Mouse (Mus musculus) megakaryocyte, embryonic 14.5 days (primary cell): ENCODE measurements around the gene Ccdc124. TPM values are rescaled to one million over a fixed set of nuclear protein-coding genes. Genes with fewer than 3 reads are reported as not detected.

Experiments used
- H3K27me3 ChIP-seq: replicated peaks from 2 replicates; pipeline ENCODE3; 2012; ENCODE audit warnings: inconsistent platforms
- H3K36me3 ChIP-seq: replicated peaks from 2 replicates; pipeline ENCODE3; 2012; ENCODE audit warnings: low read length, inconsistent platforms, mixed read lengths
- H3K4me1 ChIP-seq: 2 replicates; pipeline ENCODE4 v1.6.1; 2012; ENCODE audit warnings: inconsistent platforms
- H3K4me3 ChIP-seq: replicated peaks from 2 replicates; pipeline ENCODE3; 2012; ENCODE audit warnings: moderate library complexity, mild to moderate bottlenecking, inconsistent platforms
- H3K9me3 ChIP-seq: 2 replicates; pipeline ENCODE4 v1.6.1; 2012; ENCODE audit warnings: inconsistent platforms
- FLI1 ChIP-seq: IDR thresholded peaks from 2 replicates; pipeline ENCODE4 v1.6.1; 2012; ENCODE audit warnings: low read length, inconsistent platforms, mixed read lengths
- GATA1 ChIP-seq: IDR thresholded peaks from 3 replicates; pipeline ENCODE4 v1.6.1; 2012; ENCODE audit warnings: mixed read lengths, low read length, inconsistent platforms, borderline replicate concordance
- polyA plus RNA-seq: library from polyadenylated mRNA; stranded (reverse); fragments of >175 nt; gene quantifications from 2 replicates; pipeline ENCODE4 v1.2.3, GENCODE M21; 2012; ENCODE audit warnings: low replicate concordance; ENCODE audit not compliant: insufficient read depth

Ccdc124 gene
- polyA plus RNA-seq, result 92.6 and 282 TPM in 2 replicates

DNA sequence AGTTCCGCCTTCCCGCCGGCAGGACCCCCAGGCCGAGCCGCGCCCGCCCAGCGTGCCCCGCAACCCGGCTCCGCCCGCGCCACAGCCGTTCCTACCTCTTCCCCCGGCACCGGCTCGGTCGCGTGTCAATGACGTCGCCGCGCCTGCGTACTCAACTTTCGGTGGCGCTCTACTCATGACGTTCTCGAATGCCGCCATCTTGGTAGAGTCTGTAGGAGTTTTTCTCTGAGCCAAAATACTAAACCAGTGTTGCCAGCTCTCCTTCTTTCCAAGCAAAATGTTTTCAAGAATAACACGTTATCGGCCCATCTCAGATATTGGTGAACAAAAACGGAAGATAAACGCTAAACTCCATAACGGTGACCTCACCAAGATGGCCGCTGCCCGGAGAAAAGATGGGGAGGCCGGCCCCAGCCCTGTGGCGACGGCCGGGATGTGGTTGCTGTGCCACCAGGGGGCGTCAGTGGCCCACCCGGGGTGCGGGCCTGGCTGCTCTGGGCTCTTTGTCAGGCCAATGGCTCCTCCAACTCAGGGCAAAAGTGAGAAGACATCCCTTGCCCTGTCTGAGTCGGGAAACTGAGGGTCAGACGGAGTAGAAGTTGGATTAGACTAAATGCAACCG, at the start of gene Ccdc124:
Ccdc124 (minus strand) TSS at position 572 of the 622 bp plus-strand sequence.
- TF ChIP-seq GATA1, result no peak
- no peak for TF ChIP-seq FLI1
- Histone ChIP-seq H3K27me3 (peaks cover 7% of the 10 kb centered on the region), H3K9me3 (no peaks in the 10 kb centered on the region), H3K36me3 (peaks cover 24% of the 10 kb centered on the region), H3K4me3 (peak within 1 kb of the TSS; percentile 96), H3K4me1 (peaks cover 50% of the 10 kb centered on the region)

DNA sequence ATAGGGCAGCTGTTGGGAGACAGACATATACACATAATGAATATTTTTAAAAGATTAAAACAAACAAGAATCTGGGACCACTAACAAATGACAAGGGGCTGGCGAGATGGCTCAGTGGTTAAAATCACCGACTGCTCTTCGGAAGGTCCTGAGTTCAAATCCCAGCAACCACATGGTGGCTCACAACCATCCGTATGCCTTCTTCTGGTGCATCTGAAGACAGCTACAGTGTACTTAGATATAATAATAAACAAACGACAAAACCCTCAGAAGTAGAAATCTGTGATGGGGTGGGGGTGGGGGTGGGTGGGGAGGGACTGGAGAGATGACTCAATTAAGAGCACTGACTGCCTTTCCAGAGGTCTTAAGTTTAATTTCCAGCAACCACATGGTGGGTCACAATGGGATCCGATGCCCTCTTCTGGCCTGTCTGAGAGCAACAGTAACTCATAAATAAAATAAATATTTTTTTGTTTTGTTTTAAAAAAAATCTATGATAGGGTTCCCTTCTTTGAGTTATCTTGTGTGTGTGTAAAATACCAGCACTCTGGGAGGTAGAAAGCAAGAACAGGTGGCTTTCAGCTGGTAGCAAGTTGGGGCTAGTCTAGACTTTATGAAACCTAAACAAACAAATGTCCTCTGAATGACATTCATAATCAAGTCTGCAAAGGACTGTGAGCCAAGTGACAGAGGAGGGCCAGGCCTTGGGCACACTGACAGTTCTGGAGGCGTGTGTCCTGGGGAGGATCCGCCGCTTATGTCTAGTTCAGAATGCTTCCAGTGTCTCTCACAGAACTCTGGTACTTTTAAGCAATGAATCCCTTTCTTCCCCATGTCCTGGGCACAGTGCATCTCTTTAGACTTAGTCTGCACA, 46.6 kb upstream of the Ccdc124 start:
- no peak for TF ChIP-seq FLI1
- no peak for TF ChIP-seq GATA1

GRCm38 (mm10) chr8:70914704-70915103, 41.0 kb upstream of the Ccdc124 start:
- H3K27me3 ChIP-seq, result no peaks in the 10 kb centered on the region
- H3K36me3 ChIP-seq, result peaks cover 90% of the 10 kb centered on the region
- TF ChIP-seq GATA1, result no peak
- TF ChIP-seq FLI1, result no peak
- H3K4me3 ChIP-seq, result no peak overlapping the region
- no peaks in the 10 kb centered on the region for H3K9me3 ChIP-seq
- peaks cover 43% of the 10 kb centered on the region for H3K4me1 ChIP-seq

More for the DNA sequence above, 46.6 kb upstream of the Ccdc124 start:
- H3K9me3 ChIP-seq, result no peaks in the 10 kb centered on the region
- peaks cover 10% of the 10 kb centered on the region; the same call in 1 of the 2 replicates for H3K4me1 ChIP-seq
- H3K27me3 ChIP-seq, result peaks cover 2% of the 10 kb centered on the region
- peaks cover 54% of the 10 kb centered on the region for H3K36me3 ChIP-seq
- no peak overlapping the region for H3K4me3 ChIP-seq

GRCm38 (mm10) chr8:70913523-70913922, 39.8 kb upstream of the Ccdc124 start:
- Histone ChIP-seq H3K36me3 (peaks cover 86% of the 10 kb centered on the region), H3K9me3 (no peaks in the 10 kb centered on the region), H3K4me3 (no peak overlapping the region), H3K4me1 (peaks cover 47% of the 10 kb centered on the region), H3K27me3 (no peaks in the 10 kb centered on the region)
- no peak for TF ChIP-seq GATA1
- no peak for TF ChIP-seq FLI1

- no peak overlapping the region for H3K4me3 ChIP-seq
- peaks cover 81% of the 10 kb centered on the region for H3K36me3 ChIP-seq
- H3K9me3 ChIP-seq, result no peaks in the 10 kb centered on the region
- no peak for TF ChIP-seq FLI1
- no peak for TF ChIP-seq GATA1
- H3K27me3 ChIP-seq, result no peaks in the 10 kb centered on the region
- peaks cover 47% of the 10 kb centered on the region for H3K4me1 ChIP-seq
Observed at GRCm38 (mm10) chr8:70912955-70913354, 39.2 kb upstream of the Ccdc124 start.

DNA sequence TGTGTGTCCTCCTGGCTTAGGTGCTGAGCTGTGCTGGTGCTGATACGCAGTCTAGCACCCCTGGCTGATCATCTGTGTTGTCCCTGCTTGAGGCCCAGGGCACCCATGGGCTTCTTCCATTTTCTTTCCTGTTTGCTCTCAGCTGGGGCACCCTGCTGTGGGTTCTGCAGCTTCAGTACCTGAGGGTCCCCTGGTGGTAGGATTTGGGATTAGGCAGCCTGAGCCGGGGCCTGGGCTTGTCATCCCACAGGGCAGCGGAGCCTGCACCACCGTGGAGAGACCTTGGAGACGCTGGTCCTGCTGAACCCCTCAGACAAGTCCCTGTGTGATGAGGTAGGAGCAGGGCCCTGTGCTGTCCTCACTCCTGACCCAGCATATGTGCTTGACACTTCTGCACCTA, 37.9 kb upstream of the Ccdc124 start:
- Histone ChIP-seq H3K9me3 (no peaks in the 10 kb centered on the region), H3K4me1 (peaks cover 52% of the 10 kb centered on the region), H3K27me3 (no peaks in the 10 kb centered on the region), H3K4me3 (peak overlapping the region; percentile 17), H3K36me3 (peaks cover 68% of the 10 kb centered on the region)
- TF ChIP-seq FLI1, result no peak
- TF ChIP-seq GATA1, result no peak

- peaks cover 27% of the 10 kb centered on the region for H3K36me3 ChIP-seq
- no peaks in the 10 kb centered on the region for H3K27me3 ChIP-seq
- H3K4me3 ChIP-seq, result no peak overlapping the region
- H3K9me3 ChIP-seq, result no peaks in the 10 kb centered on the region
- peaks cover 65% of the 10 kb centered on the region for H3K4me1 ChIP-seq
- TF ChIP-seq GATA1 (no peak), FLI1 (no peak)
Observed at GRCm38 (mm10) chr8:70907518-70907917, 33.8 kb upstream of the Ccdc124 start.

DNA sequence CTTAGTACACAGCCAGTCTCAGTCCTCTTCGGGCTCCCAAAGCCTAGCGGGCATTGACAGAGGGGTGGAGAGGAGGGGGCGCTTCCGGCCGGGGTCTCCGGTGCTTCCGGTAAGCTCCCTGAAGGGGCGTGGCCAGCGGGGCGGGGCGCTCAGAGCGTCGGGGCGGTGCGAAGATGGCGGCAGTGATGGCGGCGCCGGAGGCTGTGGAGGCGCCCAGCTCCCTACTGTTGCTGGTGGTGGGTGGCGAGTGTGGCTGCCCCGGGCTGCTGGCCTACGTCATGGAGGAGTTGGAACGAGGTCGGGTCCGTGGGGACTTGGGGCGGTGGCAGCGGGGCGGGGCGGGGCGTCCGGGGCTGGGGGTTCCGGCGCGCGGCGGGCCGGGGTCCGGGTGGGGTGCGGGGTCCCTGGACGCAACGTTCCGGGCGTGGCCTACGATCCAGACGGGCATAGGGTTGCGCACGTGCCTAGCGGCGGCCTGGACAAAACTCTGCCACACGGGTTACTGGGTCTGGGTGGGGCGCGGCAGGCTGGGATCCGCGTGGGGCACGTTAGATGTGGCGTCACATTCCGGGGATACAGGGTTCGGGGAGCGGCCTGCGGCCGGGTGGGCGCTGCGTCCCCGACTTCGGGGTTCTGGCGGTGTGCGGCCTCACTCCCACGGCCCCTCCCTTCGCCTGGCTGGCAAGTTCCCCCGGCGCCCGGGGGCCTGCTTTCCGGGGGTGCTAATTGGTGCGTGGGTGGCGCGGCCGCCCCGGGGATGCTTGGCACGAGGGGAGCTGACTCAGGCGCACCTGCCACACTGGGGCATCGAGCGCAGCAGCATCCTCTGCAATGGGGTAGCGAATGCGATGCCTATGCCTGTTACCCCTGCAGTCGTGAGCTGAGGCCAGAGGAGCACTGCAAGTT, 32.3 kb upstream of the Ccdc124 start, which contains the start of gene Map1s:
Map1s (plus strand) TSS at position 102 of the 906 bp plus-strand sequence.
- H3K4me1 ChIP-seq, result peaks cover 58% of the 10 kb centered on the region
- H3K9me3 ChIP-seq, result no peaks in the 10 kb centered on the region
- no peaks in the 10 kb centered on the region for H3K27me3 ChIP-seq
- H3K4me3 ChIP-seq, result peak within 1 kb of the TSS; percentile 98
- TF ChIP-seq FLI1 (no peak; the same call in 1 of the 2 replicates), GATA1 (no peak)
- peaks cover 12% of the 10 kb centered on the region for H3K36me3 ChIP-seq

- peak overlapping the region; percentile 98 for H3K4me3 ChIP-seq
- H3K9me3 ChIP-seq, result no peaks in the 10 kb centered on the region
- H3K27me3 ChIP-seq, result no peaks in the 10 kb centered on the region
- H3K4me1 ChIP-seq, result peaks cover 52% of the 10 kb centered on the region
- H3K36me3 ChIP-seq, result peaks cover 6% of the 10 kb centered on the region
- no peak for TF ChIP-seq FLI1
- TF ChIP-seq GATA1, result no peak
Observed at GRCm38 (mm10) chr8:70905463-70905830, 31.7 kb upstream of the Ccdc124 start.

DNA sequence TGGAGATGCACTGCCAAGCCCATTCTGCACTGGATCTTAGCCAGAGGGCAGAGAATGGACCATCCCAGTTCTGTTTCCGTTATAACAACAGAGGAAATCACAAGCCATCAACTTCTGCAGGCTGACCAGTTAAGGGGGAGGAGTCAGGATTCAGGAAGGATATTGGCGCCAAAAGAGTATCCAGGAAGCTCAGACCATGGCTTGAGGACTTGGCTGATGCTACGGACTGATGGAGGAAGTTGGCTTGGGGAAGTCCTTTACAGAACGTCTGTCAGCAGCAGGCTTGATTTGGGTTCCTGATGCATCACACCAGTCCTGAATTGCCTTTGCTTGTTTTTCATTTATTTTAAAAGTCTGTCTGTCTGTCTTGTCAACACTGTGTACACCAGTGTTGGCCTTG, 30.8 kb upstream of the Ccdc124 start:
- peaks cover 52% of the 10 kb centered on the region for H3K4me1 ChIP-seq
- TF ChIP-seq FLI1 (no peak), GATA1 (no peak)
- no peaks in the 10 kb centered on the region for H3K9me3 ChIP-seq
- H3K27me3 ChIP-seq, result no peaks in the 10 kb centered on the region
- peaks cover 5% of the 10 kb centered on the region for H3K36me3 ChIP-seq
- H3K4me3 ChIP-seq, result peak overlapping the region; percentile 71
